Mouse (Mus musculus) stomach, postnatal 0 days (tissue): ENCODE measurements around the gene Gnat2. TPM values are rescaled to one million over a fixed set of nuclear protein-coding genes. Genes with fewer than 3 reads are reported as not detected.

Experiments
- ATAC-seq: fragments of 200-750 bp; cut with Nextera tagmentation; 2 replicates; pipeline ENCODE4 v1.8.0; 2017; ENCODE audit not compliant: low FRiP score, low TSS enrichment
- DNase-seq: peaks from one replicate; pipeline ENCODE4 v3.0.0-alpha.2; 2016; ENCODE audit warnings: low spot score
- H3K27ac ChIP-seq: fragments of 300-500 bp; sonication (generic); replicated peaks from 2 replicates; pipeline ENCODE4 v1.5.1; 2014; ENCODE audit warnings: mild to moderate bottlenecking, control low read depth
- H3K27me3 ChIP-seq: fragments of 300-500 bp; sonication (generic); 2 replicates; pipeline ENCODE4 v1.6.1; 2014; ENCODE audit warnings: low read length; ENCODE audit not compliant: control insufficient read depth, insufficient read depth
- H3K36me3 ChIP-seq: fragments of 300-500 bp; sonication (generic); 2 replicates; pipeline ENCODE4 v1.6.1; 2014; ENCODE audit warnings: low read length, mixed read lengths; ENCODE audit not compliant: control insufficient read depth, insufficient read depth
- H3K4me1 ChIP-seq: fragments of 300-500 bp; sonication (generic); replicated peaks from 2 replicates; pipeline ENCODE4 v1.6.1; 2014; ENCODE audit warnings: antibody characterized with exemption; ENCODE audit not compliant: control insufficient read depth, insufficient read depth
- H3K4me2 ChIP-seq: fragments of 300-500 bp; sonication (generic); replicated peaks from 2 replicates; pipeline ENCODE4 v1.6.1; 2014; ENCODE audit warnings: low read depth, mild to moderate bottlenecking, control low read depth, moderate library complexity
- H3K4me3 ChIP-seq: fragments of 300-500 bp; sonication (generic); 2 replicates; pipeline ENCODE4 v1.5.1; 2014; ENCODE audit warnings: low read depth, low read length, control low read depth
- H3K9ac ChIP-seq: fragments of 300-500 bp; sonication (generic); 2 replicates; pipeline ENCODE4 v1.6.1; 2014; ENCODE audit warnings: mild to moderate bottlenecking, low read length, control low read depth, mixed read lengths
- H3K9me3 ChIP-seq: fragments of 300-500 bp; sonication (generic); 2 replicates; pipeline ENCODE4 v1.6.1; 2016; ENCODE audit warnings: low read length; ENCODE audit not compliant: control insufficient read depth
- CTCF ChIP-seq: IDR thresholded peaks from 2 replicates; pipeline ENCODE4 v1.5.1; 2016; ENCODE audit warnings: antibody characterized with exemption, low read depth, mild to moderate bottlenecking, moderate library complexity
- EP300 ChIP-seq: optimal IDR thresholded peaks from 2 replicates; pipeline ENCODE3; 2016; ENCODE audit warnings: antibody characterized with exemption
- WGBS: fragments of 180-500 bp; shearing (Covaris S2); extraction: QIAGEN DNeasy Blood & Tissue Kit; methylation state at CpG from one replicate; pipeline ENCODE4 v1.1.7; 2014; 5-methylcytosine and 5-hydroxymethylcytosine counted together
- polyA plus RNA-seq: library from polyadenylated mRNA; unstranded; fragments of >200 nt; fragmentation: Nextera tagmentation; extraction: Ambion mirVana; gene quantifications from 2 replicates; pipeline ENCODE4 v1.2.1, GENCODE M21; 2015

Gnat2 gene
- polyA plus RNA-seq, 1 experiment from 2014 or later = 0.59 TPM

- H3K4me3 ChIP-seq = peak overlapping the region; percentile 65
- H3K27ac ChIP-seq = peak overlapping the region; percentile 93
- H3K9ac ChIP-seq = peak overlapping the region; percentile 67
- no peaks in the 10 kb centered on the region for H3K27me3 ChIP-seq
- TF ChIP-seq CTCF (no peak), EP300 (no peak)
- WGBS = under 1% methylated on average over 31 of the region's 31 CpGs
- peak overlapping the region; percentile 100 for H3K4me2 ChIP-seq
- peak; percentile 72 for DNase-seq
- no peaks in the 10 kb centered on the region for H3K36me3 ChIP-seq
- peaks cover 4% of the 10 kb centered on the region; the same call in 1 of the 2 replicates for H3K4me1 ChIP-seq
- no peaks in the 10 kb centered on the region for H3K9me3 ChIP-seq
- ATAC-seq = peak; percentile 74
Observed at GRCm38 (mm10) chr3:108085721-108086469, 6.7 kb upstream of the Gnat2 start.

- Histone ChIP-seq H3K4me3 (peak within 1 kb of the TSS; percentile 65), H3K27ac (peak within 1 kb of the TSS; percentile 93), H3K9ac (peak within 1 kb of the TSS; percentile 67), H3K4me1 (peaks cover 4% of the 10 kb centered on the region; the same call in 1 of the 2 replicates), H3K4me2 (peak within 1 kb of the TSS; percentile 100), H3K36me3 (no peaks in the 10 kb centered on the region), H3K27me3 (no peaks in the 10 kb centered on the region), H3K9me3 (no peaks in the 10 kb centered on the region)
- DNase-seq (peak; percentile 83), ATAC-seq (peak; percentile 28; the same call in 1 of the 2 replicates)
- WGBS = under 1% methylated on average over 29 of the region's 29 CpGs
- TF ChIP-seq EP300 (no peak), CTCF (no peak)
Observed at GRCm38 (mm10) chr3:108086470-108086979, 6.1 kb upstream of the Gnat2 start, which contains the start of gene Ampd2. TSS of gene Ampd2 (minus strand) at chr3:108086651.

GRCm38 (mm10) chr3:108087329-108087728 is 5.3 kb upstream of the Gnat2 start:
- Histone ChIP-seq H3K4me2 (peak overlapping the region; percentile 100; the same call in 1 of the 2 replicates), H3K9ac (no peak overlapping the region), H3K4me3 (no peak overlapping the region), H3K4me1 (peaks cover 4% of the 10 kb centered on the region; the same call in 1 of the 2 replicates), H3K9me3 (no peaks in the 10 kb centered on the region), H3K27me3 (no peaks in the 10 kb centered on the region), H3K36me3 (no peaks in the 10 kb centered on the region), H3K27ac (no peak overlapping the region)
- TF ChIP-seq CTCF = no peak
- TF ChIP-seq EP300 = no peak
- WGBS = 69% methylated on average over 3 of the region's 3 CpGs
- DNase-seq (no peak), ATAC-seq (no peak)

GRCm38 (mm10) chr3:108088842-108089380 is 3.7 kb upstream of the Gnat2 start:
- ATAC-seq = no peak
- no peak for DNase-seq
- Histone ChIP-seq H3K4me2 (peak overlapping the region; percentile 11; the same call in 1 of the 2 replicates), H3K9ac (peak overlapping the region; percentile 4; the same call in 1 of the 2 replicates), H3K27me3 (no peaks in the 10 kb centered on the region), H3K4me3 (no peak overlapping the region), H3K9me3 (no peaks in the 10 kb centered on the region), H3K36me3 (no peaks in the 10 kb centered on the region), H3K4me1 (peaks cover 4% of the 10 kb centered on the region; the same call in 1 of the 2 replicates), H3K27ac (peak overlapping the region; percentile 70)
- TF ChIP-seq CTCF = no peak
- WGBS = 34% methylated on average over 5 of the region's 5 CpGs

- peak overlapping the region; percentile 70; the same call in 1 of the 2 replicates for H3K27ac ChIP-seq
- H3K36me3 ChIP-seq = no peaks in the 10 kb centered on the region
- no peaks in the 10 kb centered on the region for H3K9me3 ChIP-seq
- 0 out of 2 replicates have a peak overlapping the region, but pooled peaks have one; percentile 11 for H3K4me2 ChIP-seq
- ATAC-seq (no peak), DNase-seq (no peak)
- no peaks in the 10 kb centered on the region for H3K27me3 ChIP-seq
- H3K9ac ChIP-seq = no peak overlapping the region
- H3K4me3 ChIP-seq = no peak overlapping the region
- TF ChIP-seq CTCF = no peak
- TF ChIP-seq EP300 = no peak
- WGBS = 41% methylated on average over 2 of the region's 2 CpGs
- H3K4me1 ChIP-seq = no peaks in the 10 kb centered on the region; the same call in 1 of the 2 replicates
Observed at GRCm38 (mm10) chr3:108089916-108090315, 2.7 kb upstream of the Gnat2 start.

- peak overlapping the region; percentile 53; the same call in 1 of the 2 replicates for H3K27ac ChIP-seq
- no peaks in the 10 kb centered on the region for H3K36me3 ChIP-seq
- DNase-seq (no peak), ATAC-seq (no peak)
- no peaks in the 10 kb centered on the region for H3K27me3 ChIP-seq
- TF ChIP-seq EP300 = no peak
- TF ChIP-seq CTCF = no peak
- no peaks in the 10 kb centered on the region for H3K9me3 ChIP-seq
- no peak overlapping the region for H3K9ac ChIP-seq
- no peak overlapping the region for H3K4me2 ChIP-seq
- 75% methylated on average over 2 of the region's 2 CpGs for whole genome bisulfite sequencing
- H3K4me1 ChIP-seq = no peaks in the 10 kb centered on the region; the same call in 1 of the 2 replicates
- no peak overlapping the region for H3K4me3 ChIP-seq
Observed at GRCm38 (mm10) chr3:108090561-108090960, 2.0 kb upstream of the Gnat2 start.
